Mouse (Mus musculus) adipocyte (in vitro differentiated cells): Measurements from ENCODE around the gene Limk2.

Source experiments
- DNase-seq: peaks from one replicate; pipeline ENCODE4 v3.0.0-alpha.2; 2016; ENCODE audit warnings: low spot score

Limk2 gene

DNA sequence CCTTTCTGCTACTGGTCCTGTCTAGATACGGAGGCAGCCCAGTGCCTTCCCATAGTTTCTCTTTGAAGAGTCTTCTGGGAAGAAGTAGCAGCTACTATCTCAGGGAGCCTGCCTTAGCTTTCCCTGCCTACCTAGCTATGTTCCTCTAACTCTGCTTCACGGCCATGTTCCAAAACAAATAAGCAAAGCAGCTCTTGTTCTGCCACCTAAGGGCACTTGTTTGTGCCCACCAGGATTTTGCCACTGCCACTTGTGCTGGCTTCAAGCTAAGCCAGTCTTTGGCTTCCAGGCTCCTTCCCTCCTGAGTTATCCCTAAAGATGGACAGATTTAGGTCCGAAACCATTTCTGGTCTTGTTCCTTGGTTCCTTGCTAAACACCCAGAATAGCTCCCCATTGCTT, 3.1 kb upstream of the Limk2 start:
- DNase-seq, result no peak

DNA sequence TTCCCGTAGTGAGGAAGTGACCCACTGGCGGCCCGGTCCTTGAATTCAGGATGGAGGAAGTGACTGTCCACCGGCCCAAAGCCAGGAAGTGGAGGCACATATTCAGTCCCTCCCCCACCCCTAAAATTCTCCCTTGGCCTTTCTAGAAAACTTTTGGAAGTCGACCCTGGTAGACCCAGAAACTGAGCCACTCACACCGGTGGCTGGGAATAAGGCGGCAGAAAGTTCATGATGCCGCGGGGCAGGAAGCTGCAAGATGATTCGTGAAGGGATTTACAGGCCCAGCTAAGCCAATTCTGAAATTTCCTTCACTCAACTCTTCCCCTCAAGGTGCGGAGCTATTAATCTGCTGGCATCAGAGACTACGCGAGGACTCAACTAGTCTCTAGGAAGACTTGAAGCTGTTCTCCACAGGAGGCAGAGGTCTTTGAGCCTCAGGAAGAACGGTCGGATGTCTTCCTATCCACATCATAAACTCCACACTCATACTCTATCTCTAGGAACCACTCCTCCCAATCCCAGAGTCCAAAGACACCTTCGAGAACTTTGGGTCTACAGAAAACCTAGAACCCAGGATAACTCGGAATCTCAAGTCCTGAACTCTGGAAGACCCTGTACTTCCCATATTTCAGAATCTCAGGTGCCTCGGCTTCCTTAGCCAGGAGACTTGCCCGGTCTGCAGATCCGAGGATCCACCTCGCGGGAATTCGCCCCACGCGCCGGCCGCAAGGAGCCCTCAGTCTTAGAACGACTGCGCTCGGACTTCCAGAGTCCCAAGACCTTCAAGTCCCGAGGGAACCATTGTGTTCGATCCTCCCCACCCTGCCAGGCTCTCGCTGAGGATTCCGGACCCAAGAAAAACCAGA, 625 bp downstream of the Limk2 start:
- peak; percentile 28 for DNase-seq

DNA sequence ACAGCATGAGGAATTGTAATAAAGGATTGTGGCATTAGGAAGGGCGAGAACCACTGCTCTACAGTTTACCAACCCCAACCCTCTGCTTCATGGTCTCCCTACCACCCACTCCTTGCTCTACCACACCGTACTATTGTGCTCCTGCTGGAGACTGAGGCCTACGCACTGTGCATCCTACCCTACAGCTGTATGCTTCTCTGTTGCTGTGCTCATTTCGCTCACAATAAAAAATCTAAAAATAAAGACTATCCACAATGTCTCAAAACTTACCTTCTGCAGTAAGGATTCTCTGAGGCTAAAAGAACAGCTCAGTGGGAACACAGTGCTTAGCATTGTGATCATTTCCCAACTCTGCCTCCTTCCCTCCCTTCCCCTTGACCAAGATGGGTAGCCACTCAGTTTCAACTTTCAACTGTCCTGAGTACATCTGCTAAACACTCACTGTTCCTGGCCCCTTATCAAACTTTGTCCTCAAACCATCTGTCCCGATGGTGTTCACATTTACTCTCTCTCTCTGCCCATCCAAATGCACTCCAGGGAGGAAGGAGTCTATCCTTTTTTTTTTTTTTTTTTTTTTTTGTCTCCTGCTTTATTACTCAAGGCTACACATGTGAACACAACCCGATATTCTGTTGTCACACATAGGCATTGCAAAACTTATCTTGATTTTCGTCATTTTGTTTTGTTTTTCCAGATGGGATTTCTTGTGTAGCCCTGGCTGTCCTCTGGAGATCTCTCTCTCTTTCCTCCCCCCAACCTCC, 4.5 kb downstream of the Limk2 start:
- peak; percentile 78 for DNase-seq

DNA sequence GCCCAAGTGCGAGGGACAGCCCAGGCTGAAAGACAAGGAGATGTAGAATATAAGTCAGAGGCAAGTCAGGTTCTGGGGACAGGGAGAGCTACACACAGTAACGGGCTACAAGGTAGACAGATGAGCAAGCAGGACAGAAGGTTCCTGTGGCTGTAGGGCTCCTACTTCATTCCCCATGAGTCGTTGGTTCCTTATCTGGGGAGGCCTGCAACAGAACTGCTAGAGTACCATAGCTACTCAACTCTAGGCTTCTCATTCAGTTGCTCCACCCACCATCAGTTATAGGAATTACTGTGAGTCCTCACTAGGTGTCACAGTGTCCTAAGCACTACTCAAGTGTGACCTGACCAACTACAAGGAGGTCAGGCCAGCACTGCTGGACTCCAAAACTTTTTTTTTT, 6.0 kb downstream of the Limk2 start:
- DNase-seq, result no peak

DNA sequence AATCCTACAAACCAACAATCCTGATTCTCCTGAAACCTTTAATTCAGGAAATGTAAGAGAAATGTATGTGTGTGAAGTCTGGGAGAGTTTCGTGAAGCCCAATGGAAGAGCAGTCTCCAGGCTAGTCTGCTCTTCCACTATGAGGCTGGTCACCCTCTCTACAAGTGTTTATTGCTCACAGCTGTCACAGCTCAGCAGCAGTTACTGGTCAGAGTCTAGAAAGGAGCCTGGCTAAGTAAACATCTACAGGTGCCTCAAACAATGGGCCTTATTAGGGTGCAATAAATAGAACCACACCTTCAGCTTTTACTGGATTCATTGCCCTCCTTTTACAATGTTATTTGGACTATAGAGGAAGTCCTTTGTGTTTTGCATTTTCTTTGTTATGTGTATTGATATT, 10.7 kb downstream of the Limk2 start:
- DNase-seq, result no peak

DNA sequence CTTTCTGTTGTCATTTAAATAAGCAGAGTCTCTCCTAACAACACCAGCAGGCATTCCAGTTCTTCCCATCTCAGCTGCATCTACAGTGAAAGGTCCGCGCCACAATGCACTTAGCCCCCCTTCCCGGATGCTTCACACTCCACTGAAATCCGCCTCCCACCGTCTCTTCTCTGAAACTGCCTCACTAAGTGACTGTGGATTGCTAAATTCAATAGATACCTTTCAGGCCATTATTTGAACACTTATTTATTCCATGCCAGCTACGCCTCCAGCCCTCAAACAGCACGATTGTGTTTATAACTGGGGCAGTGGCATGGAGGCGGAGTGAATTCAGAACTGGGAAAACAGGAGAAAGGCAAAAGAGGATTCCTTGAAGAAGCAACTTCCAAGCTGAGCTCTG, 12.4 kb downstream of the Limk2 start:
- DNase-seq, result no peak

DNA sequence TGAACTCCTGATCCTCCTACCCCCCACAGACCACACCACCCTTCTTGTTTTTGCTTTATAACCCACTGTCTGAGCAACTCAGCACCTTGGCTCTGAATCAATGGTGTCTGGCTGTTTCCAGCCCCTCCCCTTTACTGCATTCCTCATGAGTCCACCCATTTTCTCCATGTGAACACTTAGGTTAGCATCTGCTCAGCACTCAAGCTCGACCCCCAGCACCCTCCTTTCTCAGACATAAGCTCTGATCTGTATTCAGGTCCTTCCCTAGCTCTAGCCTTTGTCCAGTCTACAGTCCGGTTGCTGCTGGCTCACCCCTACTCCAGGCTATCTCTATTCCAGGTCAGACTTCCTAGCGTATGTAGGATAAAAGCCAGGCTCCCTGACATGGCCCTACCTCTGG, 12.9 kb downstream of the Limk2 start:
- DNase-seq, result no peak

DNA sequence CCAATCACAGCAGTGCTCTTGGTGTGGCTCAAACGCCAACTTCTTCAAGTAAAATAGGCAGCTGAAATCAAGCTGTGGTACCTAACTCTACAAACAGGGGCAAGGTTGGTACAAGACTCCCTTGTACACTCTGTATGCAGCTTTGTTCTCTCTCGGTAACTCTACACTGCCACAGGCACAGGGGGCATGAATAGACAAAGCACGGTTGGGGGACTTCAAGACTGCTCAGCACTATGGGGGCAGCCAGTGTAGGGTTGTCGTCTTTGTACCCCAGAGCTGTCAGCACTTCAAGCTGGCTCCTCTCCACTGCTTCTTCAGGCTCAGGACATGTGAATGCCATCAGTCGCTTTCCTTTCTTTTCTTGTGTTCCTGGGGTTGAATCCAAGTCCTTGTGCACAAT, 14.5 kb downstream of the Limk2 start:
- DNase-seq, result no peak

DNA sequence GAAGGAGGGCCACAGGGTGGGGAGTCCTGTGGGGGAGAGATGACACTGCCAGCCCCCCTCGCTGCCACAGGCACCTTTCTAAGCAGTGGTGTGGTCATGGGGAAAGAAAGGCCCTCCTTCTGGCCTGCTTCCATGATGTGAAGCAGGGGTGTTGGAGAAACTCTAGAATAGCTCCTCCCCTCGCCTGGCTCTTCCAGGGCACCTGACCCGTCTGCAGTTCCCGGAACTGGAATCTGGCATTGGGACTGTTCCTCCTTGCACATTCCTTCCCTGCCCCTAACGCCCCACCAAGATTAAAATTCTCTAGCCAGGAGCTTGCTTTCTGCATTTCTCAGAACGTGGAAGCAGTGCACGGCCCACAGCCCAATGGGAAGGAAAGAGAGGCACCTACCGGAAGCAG, 16.5 kb downstream of the Limk2 start:
- no peak for DNase-seq

DNA sequence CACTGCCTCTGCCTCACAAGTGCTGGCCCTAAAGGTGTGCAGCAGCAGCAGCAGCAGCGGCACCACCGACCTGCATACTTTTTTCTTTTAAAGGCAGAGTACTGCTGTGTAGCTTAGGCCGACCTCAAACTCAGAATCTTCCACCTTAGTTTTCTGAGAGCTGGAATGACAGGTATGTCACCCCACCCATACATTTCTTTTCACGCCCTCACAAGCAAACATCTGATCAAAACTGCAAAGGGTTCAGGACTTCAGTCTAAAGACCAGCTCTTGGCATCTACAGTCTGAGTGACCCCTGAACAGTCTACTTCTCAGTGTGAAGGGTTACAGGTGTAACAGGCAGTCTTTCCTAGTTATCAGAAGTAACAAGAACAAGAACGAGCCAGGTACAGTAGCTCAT, 18.2 kb downstream of the Limk2 start:
- DNase-seq, result no peak

DNA sequence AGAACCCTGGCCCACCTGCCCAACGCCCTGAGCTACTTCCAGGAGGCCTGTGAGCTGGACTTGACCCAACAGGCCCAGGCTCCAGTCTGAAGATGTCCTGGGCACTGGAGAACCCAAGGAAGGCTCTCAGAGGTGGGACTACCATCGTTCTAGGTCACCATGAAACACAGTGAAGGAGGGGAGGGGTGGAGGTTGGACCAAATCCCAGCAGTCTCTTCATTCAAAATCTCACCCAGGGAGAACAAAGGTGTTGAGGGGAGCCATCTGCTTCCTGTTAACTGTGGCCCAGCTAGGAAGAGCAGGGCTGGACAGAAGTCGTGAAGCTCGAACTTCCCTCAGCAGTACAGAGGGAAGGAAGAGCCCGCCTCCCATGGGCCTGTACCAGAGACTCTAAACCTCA, 19.0 kb downstream of the Limk2 start:
- no peak for DNase-seq

DNA sequence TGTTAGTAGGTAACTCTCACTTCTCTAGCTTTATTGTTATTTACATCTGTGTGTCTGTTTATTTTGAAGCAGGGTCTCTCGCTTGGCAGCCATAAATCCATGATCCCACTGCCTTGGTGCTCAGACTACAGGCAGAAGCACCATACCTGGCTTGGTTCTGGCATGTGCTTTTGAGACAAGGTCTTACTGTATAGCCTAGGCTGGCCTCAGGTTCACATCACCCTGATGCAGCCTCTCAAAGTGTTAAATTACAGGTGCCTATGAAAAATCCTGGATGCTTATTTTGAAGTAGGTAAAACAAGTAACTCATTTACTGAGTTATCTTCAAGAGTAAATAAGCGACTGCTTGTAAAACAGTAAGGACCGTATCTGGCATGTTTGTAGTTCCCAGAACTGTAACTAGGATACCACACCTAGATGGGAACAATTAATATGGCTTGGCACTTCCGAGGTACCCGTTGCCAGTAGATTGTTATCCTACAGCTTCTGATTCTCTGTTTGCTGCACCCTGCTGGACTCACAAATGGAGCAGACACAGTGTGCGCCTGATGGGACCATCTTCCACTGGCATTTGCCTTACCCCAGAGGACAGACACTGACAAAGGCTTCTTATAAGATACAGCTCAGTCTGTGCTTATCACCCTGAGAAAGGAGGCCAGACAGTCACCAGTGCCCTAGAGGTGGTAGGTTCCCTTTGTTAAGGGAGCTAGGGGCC, 21.4 kb downstream of the Limk2 start:
- no peak for DNase-seq

DNA sequence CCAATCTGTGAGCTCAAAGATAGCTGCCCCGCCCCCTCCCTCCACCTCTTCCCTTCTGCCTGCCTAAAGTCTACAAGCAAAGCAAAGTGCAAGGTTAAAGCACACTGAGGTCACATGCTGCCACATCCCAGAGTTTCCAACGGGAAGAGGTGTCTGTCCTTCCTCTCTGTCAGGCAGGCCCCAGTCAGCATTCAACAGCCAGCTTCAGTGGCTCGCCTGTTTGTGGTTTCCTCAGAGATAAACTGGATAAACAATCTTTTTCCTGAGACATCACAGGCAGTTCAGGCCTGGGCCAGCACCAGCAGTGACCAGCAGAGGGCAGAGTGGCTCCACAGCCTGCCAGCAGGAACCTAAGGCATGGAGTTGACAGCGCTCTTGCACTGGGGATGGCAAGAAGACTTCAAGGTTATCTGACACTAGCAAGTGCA, 22.0 kb downstream of the Limk2 start:
- peak; percentile 82 for DNase-seq

DNA sequence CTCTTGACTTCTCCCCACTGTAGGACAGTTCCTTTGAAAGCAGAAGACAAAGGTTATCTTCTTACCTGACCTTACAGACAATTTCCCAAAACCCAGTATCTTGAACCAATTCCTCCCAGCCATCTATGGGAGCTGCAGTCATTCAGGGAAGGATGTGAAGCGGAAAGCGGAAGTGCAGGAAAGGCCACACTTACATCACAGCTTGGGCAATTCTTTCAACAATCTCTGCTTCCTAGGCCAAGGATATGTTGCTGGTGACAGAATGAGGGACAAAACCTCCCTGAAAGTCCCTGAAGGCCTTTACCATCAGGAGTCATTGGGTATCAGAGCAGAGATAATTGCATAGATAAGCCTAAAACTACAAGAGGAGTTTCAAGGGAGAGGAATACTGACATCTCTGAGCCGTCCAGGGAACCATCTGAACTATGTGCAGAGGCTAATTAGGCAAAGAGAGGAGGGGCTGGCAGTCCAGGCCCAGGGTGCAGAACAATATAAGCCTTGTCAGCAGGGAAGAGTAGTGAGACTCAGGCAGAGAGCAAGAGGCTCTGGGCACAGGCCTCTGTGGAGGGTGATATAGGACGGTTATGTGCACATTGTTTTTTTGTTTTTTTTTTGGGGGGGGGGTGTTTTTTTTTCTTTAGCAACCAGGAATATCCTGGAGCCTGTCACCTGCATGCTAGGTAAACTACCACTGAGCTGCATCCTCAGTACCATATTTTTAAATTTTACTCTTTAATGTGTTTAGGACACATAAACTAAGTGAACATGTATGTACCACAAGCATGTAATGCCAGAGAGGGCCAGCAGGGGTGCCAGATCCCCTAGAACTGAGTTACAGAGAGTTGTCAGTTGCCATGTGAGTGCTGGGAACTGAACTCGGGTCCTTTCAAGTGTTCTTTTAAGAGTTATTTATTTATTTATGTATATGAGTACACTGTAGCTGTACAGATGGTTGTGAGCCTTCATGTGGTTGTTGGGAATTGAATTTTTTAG, 26.1 kb downstream of the Limk2 start:
- DNase-seq, result no peak

DNA sequence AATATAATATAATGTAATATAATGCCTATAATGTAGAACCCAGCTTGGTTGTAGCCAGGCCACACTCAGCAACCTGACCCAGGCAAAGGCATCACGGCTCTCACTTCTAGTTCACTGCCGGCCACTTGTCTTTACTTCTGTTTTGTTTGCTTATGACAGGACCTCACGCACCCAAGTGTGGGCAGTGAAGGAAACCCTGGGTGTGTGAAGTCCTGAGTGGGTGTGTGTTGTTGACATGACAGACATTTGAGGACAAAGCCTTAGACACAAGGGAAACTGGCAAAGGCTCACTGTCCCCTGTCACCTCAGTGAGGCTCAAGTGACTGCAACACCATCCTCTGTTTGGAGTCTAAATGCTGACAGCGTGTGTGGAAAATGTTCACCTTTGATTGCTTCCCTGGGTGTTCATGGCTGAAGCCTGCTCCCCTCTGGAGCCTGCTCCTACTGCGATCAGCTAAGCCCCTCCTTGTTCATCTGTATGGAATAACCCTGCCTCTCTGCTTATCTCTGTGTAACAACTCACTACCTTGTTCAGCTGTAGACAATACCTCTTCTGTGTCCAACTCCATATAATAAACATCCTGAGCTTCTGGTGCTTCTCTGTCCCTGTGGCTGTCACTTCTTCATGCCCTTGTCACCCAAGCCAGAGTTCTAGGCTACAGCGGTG, 27.7 kb downstream of the Limk2 start:
- DNase-seq, result no peak

DNA sequence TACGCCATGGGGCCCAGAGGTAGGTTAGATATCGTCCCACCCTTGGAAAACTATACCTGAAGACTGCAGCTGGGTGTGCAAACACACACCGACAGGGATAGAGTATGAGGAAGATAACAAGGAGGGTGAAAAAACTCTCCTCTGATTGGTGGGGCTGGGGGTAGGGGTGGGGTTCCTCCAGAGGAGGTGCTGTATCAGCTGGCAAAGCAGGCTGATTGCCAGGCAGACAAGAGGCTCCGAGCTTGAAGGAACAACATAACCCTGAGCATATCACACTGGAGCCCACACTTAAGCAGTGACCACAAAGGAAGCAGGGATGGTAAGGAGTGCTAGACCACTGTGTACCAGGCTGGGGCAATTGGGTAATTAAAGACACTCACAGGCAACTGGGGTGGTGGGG, 29.6 kb downstream of the Limk2 start:
- no peak for DNase-seq

DNA sequence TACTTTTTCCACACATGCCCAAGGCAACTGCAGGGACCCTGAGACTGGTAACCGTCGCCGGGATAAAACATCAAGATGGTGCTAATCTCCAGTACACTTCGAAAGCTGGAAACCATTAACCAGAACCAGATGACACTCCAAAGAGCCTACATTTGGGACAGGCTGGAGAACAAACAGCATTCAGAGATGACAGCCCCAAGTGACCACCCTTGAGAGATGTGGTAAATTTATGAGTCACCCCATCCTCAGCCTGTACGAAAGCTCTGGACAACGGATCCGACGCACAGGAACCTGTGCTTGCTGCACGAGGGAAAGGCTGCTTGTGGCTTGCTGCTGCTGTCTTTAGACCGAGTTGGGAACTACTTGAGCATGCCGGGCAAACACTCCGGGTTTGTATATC, 34.2 kb downstream of the Limk2 start:
- peak; percentile 39 for DNase-seq

DNA sequence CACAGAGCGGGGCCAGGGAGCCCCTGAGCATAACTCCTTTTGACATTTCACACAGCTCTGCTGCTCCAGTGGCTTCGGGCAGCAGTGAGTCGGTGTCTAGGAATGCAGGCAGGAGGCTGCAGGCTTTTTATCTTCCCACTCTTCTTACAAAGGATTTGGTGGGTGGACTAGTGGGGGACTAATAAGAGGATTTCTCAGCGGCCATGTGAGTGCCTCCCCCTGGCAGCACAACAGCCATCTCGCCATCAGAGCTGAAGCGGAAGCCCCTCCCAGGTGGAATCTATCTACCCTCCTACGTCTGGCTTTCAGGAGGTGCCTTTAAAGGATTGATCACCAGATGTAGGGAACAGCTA, 34.7 kb downstream of the Limk2 start:
- DNase-seq, result no peak

DNA sequence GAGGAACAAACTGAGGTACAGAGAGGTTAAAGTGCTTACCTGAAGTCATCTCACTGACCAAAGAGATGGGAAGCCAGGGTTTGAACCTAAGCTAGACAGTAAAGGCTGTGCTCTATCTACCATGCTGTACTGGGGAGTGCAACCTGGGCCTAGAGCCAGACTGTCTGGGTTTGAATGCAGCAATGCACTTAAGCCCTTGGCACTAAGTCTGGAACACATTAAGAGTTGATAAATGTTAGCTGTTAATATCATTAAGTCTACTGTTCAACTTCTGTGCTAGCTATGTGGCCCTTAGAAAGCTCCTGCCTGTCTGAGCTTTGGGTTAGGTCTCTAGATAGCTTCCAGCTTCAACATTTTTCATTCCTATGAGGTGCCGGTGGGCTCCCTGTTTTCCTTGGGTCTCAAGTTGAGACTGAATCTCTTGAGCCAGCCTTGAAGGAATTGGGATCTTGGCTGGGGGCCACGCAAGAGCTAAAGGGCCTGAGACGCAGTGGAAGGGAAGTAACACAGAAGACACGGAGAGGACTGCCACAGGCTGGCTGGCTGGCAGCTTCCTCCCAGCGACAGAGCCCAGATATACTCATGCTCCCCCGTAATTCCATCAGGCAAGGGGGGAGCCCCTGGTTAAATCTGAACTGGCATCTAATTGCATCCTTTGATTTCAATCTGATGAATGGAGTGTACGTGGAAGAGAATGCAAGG, 35.2 kb downstream of the Limk2 start:
- DNase-seq, result peak; percentile 81

DNA sequence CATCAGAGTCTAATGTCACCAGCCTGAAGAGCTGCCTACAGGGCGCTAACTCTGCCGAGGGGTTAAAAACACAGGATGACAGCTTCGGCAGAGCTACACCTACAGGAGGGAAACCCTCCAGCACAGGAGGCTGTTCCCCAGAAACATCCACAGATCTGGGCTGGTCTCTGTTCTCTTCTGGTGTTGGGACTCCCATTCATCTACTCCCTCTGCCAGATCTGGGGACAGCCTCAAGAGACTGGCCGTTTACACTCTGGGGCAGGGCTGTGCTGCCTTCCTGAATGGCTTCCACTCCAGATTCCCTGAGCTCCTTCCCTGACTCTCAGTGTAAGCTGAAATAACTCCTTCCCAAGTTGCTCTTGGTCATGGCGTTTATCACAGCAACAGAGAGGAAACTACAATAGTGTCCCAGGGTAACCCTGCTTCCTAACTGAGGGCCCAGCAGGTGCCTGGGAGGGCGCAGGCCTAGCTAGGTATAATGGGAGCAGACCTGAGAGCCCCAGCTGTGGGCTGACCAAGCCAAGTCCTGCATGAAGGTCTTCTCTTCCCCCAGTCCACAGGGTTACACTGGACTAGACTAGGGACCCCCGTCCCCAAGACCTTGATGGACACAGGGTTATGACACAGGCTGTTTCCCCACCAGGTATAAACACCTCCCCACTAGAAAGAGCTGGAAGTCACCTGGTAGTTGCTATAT, 37.2 kb downstream of the Limk2 start:
- no peak for DNase-seq
